Mouse (Mus musculus) CH12.LX (cell line): ENCODE measurements around the gene Eef2k. TPM values are rescaled to one million over a fixed set of nuclear protein-coding genes. Genes with fewer than 3 reads are reported as not detected.

Experiments
- DNase-seq: peaks from one replicate; pipeline ENCODE4 v3.0.0-alpha.2; 2013; ENCODE audit errors: extremely low read depth
- H3K27ac ChIP-seq: 2 replicates; pipeline ENCODE4 v1.5.1; 2012; ENCODE audit warnings: low read depth, mild to moderate bottlenecking, control low read depth, moderate library complexity; ENCODE audit not compliant: insufficient read depth
- H3K27me3 ChIP-seq: replicated peaks from 2 replicates; pipeline ENCODE3; 2012; ENCODE audit warnings: inconsistent platforms
- H3K36me3 ChIP-seq, 2 experiments: replicated peaks in 1 of 2; 2 replicates each; pipeline versions ENCODE3 to v1.6.1; 2012; ENCODE audit warnings: inconsistent platforms in 1 of 2, low read length in 1 of 2, mild to moderate bottlenecking in 1 of 2, mixed read lengths in 1 of 2, moderate library complexity in 1 of 2; ENCODE audit not compliant: control insufficient read depth in 1 of 2, insufficient read depth in 1 of 2
- H3K4me1 ChIP-seq, 2 experiments: 2 replicates each; pipeline ENCODE4 v1.6.1; 2012; ENCODE audit warnings: inconsistent platforms in 1 of 2, moderate library complexity in 1 of 2; ENCODE audit not compliant: insufficient read depth in 2 of 2, control insufficient read depth in 1 of 2
- H3K4me2 ChIP-seq: 2 replicates; pipeline ENCODE4 v1.6.1; 2012; ENCODE audit warnings: low read depth, mild to moderate bottlenecking, control low read depth; ENCODE audit not compliant: poor library complexity, insufficient read depth, severe bottlenecking
- H3K4me3 ChIP-seq, 3 experiments: fragments of 150-350 bp in 1 of 3; sonication (generic) in 1 of 3; replicated peaks in 1 of 3; 2 replicates each; pipeline versions ENCODE3 to v1.5.1; 2011 to 2012; ENCODE audit warnings: low read depth in 2 of 3, low read length in 2 of 3, mild to moderate bottlenecking in 2 of 3, moderate library complexity in 2 of 3, control low read depth in 1 of 3, improper control_type of control experiment in 1 of 3, inconsistent platforms in 1 of 3, mixed read lengths in 1 of 3; ENCODE audit not compliant: poor library complexity in 1 of 3
- H3K79me2 ChIP-seq: replicated peaks from 2 replicates; pipeline ENCODE4 v1.6.1; 2012; ENCODE audit warnings: mild to moderate bottlenecking, moderate library complexity; ENCODE audit not compliant: control insufficient read depth, poor library complexity, insufficient read depth, severe bottlenecking; ENCODE audit errors: extremely low read depth
- H3K9ac ChIP-seq: 2 replicates; pipeline ENCODE4 v1.6.1; 2012; ENCODE audit warnings: low read depth, mild to moderate bottlenecking, control low read depth, moderate library complexity; ENCODE audit not compliant: insufficient read depth
- H3K9me3 ChIP-seq: replicated peaks from 2 replicates; pipeline ENCODE3; 2012; ENCODE audit warnings: low read length, inconsistent platforms, mixed read lengths
- EP300 ChIP-seq: IDR thresholded peaks from 2 replicates; pipeline ENCODE4 v1.6.1; 2011; ENCODE audit warnings: low read length, improper control_type of control experiment
- GABPA ChIP-seq: IDR thresholded peaks from 2 replicates; pipeline ENCODE4 v1.6.1; 2012; ENCODE audit warnings: low read depth, low read length, improper control_type of control experiment, inconsistent platforms; ENCODE audit not compliant: insufficient replicate concordance
- HCFC1 ChIP-seq: IDR thresholded peaks from 2 replicates; pipeline ENCODE4 v1.6.1; 2012; ENCODE audit warnings: low read depth, mild to moderate bottlenecking, inconsistent platforms, low read length, improper control_type of control experiment
- KAT2A ChIP-seq: IDR thresholded peaks from 2 replicates; pipeline ENCODE4 v1.6.1; 2012; ENCODE audit warnings: low read length, improper control_type of control experiment, inconsistent platforms; ENCODE audit not compliant: insufficient replicate concordance
- MAFK ChIP-seq: IDR thresholded peaks from 2 replicates; pipeline ENCODE4 v1.6.1; 2011; ENCODE audit warnings: low read length, improper control_type of control experiment; ENCODE audit not compliant: insufficient replicate concordance
- MAZ ChIP-seq: IDR thresholded peaks from 2 replicates; pipeline ENCODE4 v1.6.1; 2012; ENCODE audit warnings: low read depth, mild to moderate bottlenecking, inconsistent platforms, low read length, improper control_type of control experiment, moderate library complexity
- MEF2A ChIP-seq: IDR thresholded peaks from 2 replicates; pipeline ENCODE4 v1.6.1; 2014; ENCODE audit warnings: low read depth, mild to moderate bottlenecking, inconsistent platforms, low read length, improper control_type of control experiment, borderline replicate concordance
- NRF1 ChIP-seq: IDR thresholded peaks from 2 replicates; pipeline ENCODE4 v1.6.1; 2014; ENCODE audit warnings: low read depth, mild to moderate bottlenecking, inconsistent platforms, low read length, improper control_type of control experiment, moderate library complexity
- RCOR1 ChIP-seq: conservative IDR thresholded peaks from 2 replicates; pipeline ENCODE4 v1.6.1; 2012; ENCODE audit warnings: low read depth, mild to moderate bottlenecking, inconsistent platforms, low read length, improper control_type of control experiment
- SMC3 ChIP-seq: IDR thresholded peaks from 2 replicates; pipeline ENCODE4 v1.6.1; 2011; ENCODE audit warnings: low read depth, low read length, improper control_type of control experiment
- TBP ChIP-seq: conservative IDR thresholded peaks from 2 replicates; pipeline ENCODE4 v1.6.1; 2011; ENCODE audit warnings: low read depth, low read length, improper control_type of control experiment
- USF1 ChIP-seq: IDR thresholded peaks from 2 replicates; pipeline ENCODE4 v1.6.1; 2014; ENCODE audit warnings: low read depth, mild to moderate bottlenecking, inconsistent platforms, low read length, improper control_type of control experiment
- ZC3H11A ChIP-seq: IDR thresholded peaks from 2 replicates; pipeline ENCODE4 v1.6.1; 2012; ENCODE audit warnings: low read depth, mild to moderate bottlenecking, inconsistent platforms, low read length, improper control_type of control experiment
- ZNF384 ChIP-seq: IDR thresholded peaks from 2 replicates; pipeline ENCODE4 v1.6.1; 2012; ENCODE audit warnings: low read depth, low read length, improper control_type of control experiment, inconsistent platforms
- dilution Hi-C: fragments of 300-500 bp; cut with MboI; formaldehyde crosslinking; loops from 2 replicates; pipeline ENCODE4 v1.14.3; 2020; ENCODE audit warnings: low sequenced_read_pairs; ENCODE audit not compliant: extremely low pct_unique_long_range_greater_than_20kb, extremely low pct_ligation_motif_present
- in situ Hi-C: fragments of 300-500 bp; cut with MboI; formaldehyde crosslinking; loops from 3 replicates; pipeline ENCODE4 v1.14.3; 2019; ENCODE audit warnings: low sequenced_read_pairs, low pct_ligation_motif_present, low pct_unique_long_range_greater_than_20kb, mixed read lengths
- polyA plus RNA-seq: library from polyadenylated mRNA; unstranded; fragments of >175 nt; gene quantifications from 2 replicates; pipeline ENCODE4 v1.2.1, GENCODE M21; 2012; ENCODE audit warnings: low read depth; ENCODE audit not compliant: insufficient read length
- total RNA-seq, 2 experiments: library from RNA; depleted of rRNA; stranded (reverse); fragments of 300-350 nt in 1 of 2; fragments of >200 nt in 1 of 2; gene quantifications; 2 replicates each; pipeline ENCODE4 v1.2.3; 2012 to 2014

The Eef2k gene
- total and polyA plus RNA-seq, 3 experiments, result 5.5 to 13.9 (median 13.7) TPM

- no peak for DNase-seq
- Histone ChIP-seq H3K4me1 (peaks cover 4 to 10% of the 10 kb centered on the region in 2 experiments), H3K9me3 (no peaks in the 10 kb centered on the region), H3K27me3 (no peaks in the 10 kb centered on the region), H3K9ac (no peak overlapping the region), H3K4me2 (no peak overlapping the region), H3K27ac (no peak overlapping the region), H3K36me3 (peaks cover 0 to 49% of the 10 kb centered on the region in 2 experiments), H3K4me3 (no peak overlapping the region), H3K79me2 (no peaks in the 10 kb centered on the region)
- in situ Hi-C loops, result no loop called here
- dilution Hi-C loops, result no loop called here
- TF ChIP-seq NRF1 (no peak), ZC3H11A (no peak), HCFC1 (no peak), SMC3 (no peak), RCOR1 (no peak), TBP (no peak), ZNF384 (no peak)
Observed at GRCm38 (mm10) chr7:120897054-120897453, 54.4 kb downstream of the Eef2k start.

GRCm38 (mm10) chr7:120897711-120898335 is 55.2 kb downstream of the Eef2k start:
- Histone ChIP-seq H3K4me3 (no peak overlapping the region), H3K9me3 (no peaks in the 10 kb centered on the region), H3K4me2 (no peak overlapping the region), H3K27me3 (no peaks in the 10 kb centered on the region), H3K79me2 (no peaks in the 10 kb centered on the region), H3K9ac (no peak overlapping the region), H3K27ac (no peak overlapping the region), H3K36me3 (peaks cover 0 to 47% of the 10 kb centered on the region in 2 experiments), H3K4me1 (peaks cover 4 to 12% of the 10 kb centered on the region in 2 experiments)
- dilution Hi-C loops, result no loop called here
- TF ChIP-seq MEF2A (no peak), USF1 (no peak), MAZ (no peak), EP300 (no peak), TBP (no peak), SMC3 (no peak), KAT2A (no peak), RCOR1 (no peak), GABPA (no peak), MAFK (no peak)
- in situ Hi-C loops, result no loop called here
- no peak for DNase-seq
